Mouse (Mus musculus): ENCODE data around the gene Nfic.

- no peak for TF ChIP-seq POLR2A (IDR thresholded peaks at IDR 0.05; ENCODE audit: insufficient read depth, low read length)
- TF ChIP-seq CTCF (IDR thresholded peaks at IDR 0.05; ENCODE audit: low read depth, low read length), result no peak
Measured at GRCm38 (mm10) chr10:81409330-81409729, 46.1 kb downstream of the Nfic start.

Data from ES-Bruce4 (cell line).